Mouse (Mus musculus) neural tube, embryonic 14.5 days (tissue): ENCODE results near the gene Prkar2b. TPM values are rescaled to one million over a fixed set of nuclear protein-coding genes. Genes with fewer than 3 reads are reported as not detected.

Experiments
- ATAC-seq: fragments of 200-750 bp; cut with Nextera tagmentation; 2 replicates; pipeline ENCODE4 v1.8.0; 2017; ENCODE audit warnings: low read depth, mild to moderate bottlenecking, moderate TSS enrichment, moderate library complexity
- H3K27ac ChIP-seq: fragments of 300-500 bp; sonication (generic); 2 replicates; pipeline ENCODE4 v1.5.1; 2014; ENCODE audit warnings: low read depth, mild to moderate bottlenecking, control low read depth, low read length, moderate library complexity, mixed read lengths
- H3K27me3 ChIP-seq: fragments of 300-500 bp; sonication (generic); 2 replicates; pipeline ENCODE4 v1.6.1; 2014; ENCODE audit warnings: low read length; ENCODE audit not compliant: control insufficient read depth, insufficient read depth
- H3K36me3 ChIP-seq: fragments of 300-500 bp; sonication (generic); 2 replicates; pipeline ENCODE4 v1.6.1; 2014; ENCODE audit warnings: low read length, mixed read lengths; ENCODE audit not compliant: control insufficient read depth, insufficient read depth
- H3K4me1 ChIP-seq: fragments of 300-500 bp; sonication (generic); 2 replicates; pipeline ENCODE4 v1.6.1; 2014; ENCODE audit warnings: low read length; ENCODE audit not compliant: control insufficient read depth, insufficient read depth
- H3K4me2 ChIP-seq: fragments of 300-500 bp; sonication (generic); 2 replicates; pipeline ENCODE4 v1.6.1; 2014; ENCODE audit warnings: mild to moderate bottlenecking, low read depth, low read length, control low read depth
- H3K4me3 ChIP-seq: fragments of 300-500 bp; sonication (generic); 2 replicates; pipeline ENCODE4 v1.5.1; 2014; ENCODE audit warnings: low read depth, low read length, control low read depth, mixed read lengths
- H3K9ac ChIP-seq: fragments of 300-500 bp; sonication (generic); replicated peaks from 2 replicates; pipeline ENCODE4 v1.6.1; 2014; ENCODE audit warnings: low read depth, mild to moderate bottlenecking, control low read depth, low read length, mixed read lengths
- H3K9me3 ChIP-seq: fragments of 300-500 bp; sonication (generic); 2 replicates; pipeline ENCODE4 v1.6.1; 2016; ENCODE audit warnings: low read length; ENCODE audit not compliant: control insufficient read depth
- WGBS: fragments of 180-500 bp; shearing (Covaris S2); extraction: QIAGEN DNeasy Blood & Tissue Kit; methylation state at CpG from one replicate; pipeline ENCODE4 v1.1.7; 2014; 5-methylcytosine and 5-hydroxymethylcytosine counted together
- polyA plus RNA-seq: library from polyadenylated mRNA; unstranded; fragments of >200 nt; fragmentation: Nextera tagmentation; extraction: Ambion mirVana; gene quantifications from 2 replicates; pipeline ENCODE4 v1.2.1, GENCODE M21; 2014

Gene Prkar2b
- polyA plus RNA-seq = 157 and 162 TPM in 2 replicates

DNA sequence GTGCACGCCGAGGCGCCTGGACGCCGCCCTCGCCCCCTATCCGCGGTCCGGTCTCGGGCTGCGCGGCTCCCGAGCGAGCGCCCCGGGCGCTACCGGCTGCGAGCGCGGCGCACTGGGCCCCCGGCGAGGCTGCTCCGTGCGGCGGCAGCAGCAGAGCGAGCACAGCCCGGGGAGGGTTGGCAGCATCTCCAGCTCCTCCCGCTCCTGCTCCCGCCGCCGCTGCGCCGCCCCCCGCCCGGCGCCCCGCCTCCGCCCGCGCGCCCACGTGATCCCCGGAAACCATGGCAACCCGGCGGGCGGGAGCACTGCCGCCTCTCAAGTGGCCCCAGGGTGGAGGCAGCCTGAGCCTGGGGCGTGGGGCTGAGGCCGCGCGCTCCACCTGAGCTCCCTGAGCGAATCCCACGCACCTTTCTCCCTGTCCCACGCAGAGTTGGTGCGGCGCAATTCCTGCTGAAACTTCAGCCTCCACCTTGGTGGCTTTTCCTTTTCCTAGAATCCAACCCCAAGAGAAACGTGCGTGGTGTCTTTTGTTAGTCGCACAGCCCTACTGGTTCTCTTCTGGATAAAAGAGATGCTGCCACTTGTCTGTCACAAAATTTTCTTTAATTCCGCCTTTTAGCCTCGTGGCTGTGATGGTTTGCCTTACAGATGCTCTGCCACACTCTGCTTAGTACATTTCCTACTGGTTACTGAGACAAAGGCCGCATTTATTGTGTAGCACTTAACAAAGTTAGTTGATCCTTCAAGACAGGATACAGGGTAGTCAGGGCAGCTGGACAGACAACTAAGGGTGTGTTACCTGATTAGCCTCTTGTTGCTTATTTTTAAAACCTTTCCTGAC is at the start of gene Prkar2b:
Gene Prkar2b, minus strand, starts transcription at position 207 of the 841 bp plus-strand sequence.
- ATAC-seq = peak; percentile 94
- peak within 1 kb of the TSS; percentile 98 for H3K27ac ChIP-seq
- H3K4me2 ChIP-seq = peak within 1 kb of the TSS; percentile 63
- no peaks in the 10 kb centered on the region for H3K27me3 ChIP-seq
- H3K9me3 ChIP-seq = no peaks in the 10 kb centered on the region
- H3K9ac ChIP-seq = peak within 1 kb of the TSS; percentile 93
- H3K4me1 ChIP-seq = peaks cover 24% of the 10 kb centered on the region
- under 1% methylated on average over 51 of the region's 64 CpGs for WGBS
- peak within 1 kb of the TSS; percentile 88 for H3K4me3 ChIP-seq
- no peaks in the 10 kb centered on the region for H3K36me3 ChIP-seq

DNA sequence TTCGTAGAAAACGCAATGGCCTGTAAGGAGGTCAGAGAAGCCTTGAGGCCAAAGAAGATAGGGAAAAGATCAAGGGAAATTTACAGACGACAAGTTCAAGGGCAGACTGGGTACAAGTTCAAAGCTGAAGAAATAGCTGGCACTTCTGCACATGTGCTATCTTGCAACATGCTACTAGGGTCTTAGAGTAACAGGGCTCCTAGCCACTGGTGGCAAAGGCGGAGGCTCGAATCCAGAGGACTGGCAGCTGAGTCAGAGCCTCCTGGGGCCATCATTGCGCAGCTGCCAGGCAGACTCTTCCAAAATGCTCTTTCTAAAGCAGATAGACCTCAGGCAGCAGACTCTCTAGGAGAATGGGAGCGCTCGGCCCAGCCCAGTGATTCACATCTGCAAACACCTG is 48.1 kb upstream of the Prkar2b start:
- Histone ChIP-seq H3K9me3 (no peaks in the 10 kb centered on the region), H3K27ac (no peak overlapping the region), H3K27me3 (no peaks in the 10 kb centered on the region), H3K36me3 (no peaks in the 10 kb centered on the region), H3K4me2 (no peak overlapping the region), H3K4me3 (no peak overlapping the region), H3K4me1 (0 out of 2 replicates have a peak, but pooled peaks cover 2% of the 10 kb centered on the region), H3K9ac (no peak overlapping the region)
- 74% methylated on average over 8 of the region's 8 CpGs for WGBS
- ATAC-seq = no peak

DNA sequence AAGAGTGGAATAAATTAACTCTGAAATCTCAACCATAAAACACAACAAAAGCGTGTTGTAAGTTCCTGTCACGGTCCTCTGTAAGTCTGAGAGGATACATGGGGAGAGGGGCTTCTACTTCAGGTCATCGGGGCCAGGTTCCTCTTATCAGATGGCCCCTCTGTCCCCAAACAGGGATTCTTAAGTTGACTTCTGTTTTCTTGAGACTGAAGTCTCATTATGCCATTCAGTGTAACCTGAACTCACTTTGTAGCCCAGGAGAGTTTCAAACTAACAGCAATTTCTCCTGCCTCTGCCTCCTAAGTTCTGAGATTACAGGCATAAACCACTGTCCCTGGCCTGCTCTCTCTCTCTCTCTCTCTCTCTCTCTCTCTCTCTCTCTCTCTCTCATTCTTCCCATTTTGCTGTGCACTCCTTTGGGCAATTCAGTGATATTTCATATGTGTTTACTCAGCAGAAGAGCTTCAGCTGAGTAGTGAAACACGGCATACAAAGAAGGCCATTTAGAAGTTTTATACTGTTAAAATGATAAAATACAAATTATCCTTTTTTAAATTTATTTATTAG is 43.9 kb upstream of the Prkar2b start:
- 80% methylated on average over 4 of the region's 4 CpGs for WGBS
- H3K36me3 ChIP-seq = no peaks in the 10 kb centered on the region
- H3K4me3 ChIP-seq = no peak overlapping the region
- no peak overlapping the region for H3K9ac ChIP-seq
- no peaks in the 10 kb centered on the region for H3K27me3 ChIP-seq
- H3K27ac ChIP-seq = no peak overlapping the region
- ATAC-seq = no peak
- no peaks in the 10 kb centered on the region for H3K4me1 ChIP-seq
- no peaks in the 10 kb centered on the region for H3K9me3 ChIP-seq
- H3K4me2 ChIP-seq = no peak overlapping the region

DNA sequence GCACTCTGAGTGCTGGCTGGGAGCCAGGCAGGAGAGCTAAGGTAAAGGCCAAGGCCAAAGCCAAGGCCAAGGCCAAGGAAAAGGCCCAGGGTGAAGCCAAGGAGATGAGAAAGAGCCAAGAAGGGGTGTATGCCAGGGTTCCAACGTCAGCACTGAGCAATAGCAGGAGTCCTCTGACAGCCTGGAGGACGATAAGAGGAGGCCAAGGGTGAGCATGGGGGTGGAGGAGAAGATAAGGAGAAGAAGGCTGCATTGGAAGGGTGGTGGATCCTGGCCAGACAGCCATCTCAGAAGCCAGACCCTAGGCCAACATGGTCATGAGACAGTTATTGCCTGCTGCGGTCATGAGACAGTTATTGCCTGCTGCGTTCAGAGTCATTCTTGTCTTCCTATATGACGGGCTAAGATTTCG is 43.4 kb upstream of the Prkar2b start:
- 92% methylated on average over 6 of the region's 6 CpGs for WGBS
- Histone ChIP-seq H3K27me3 (no peaks in the 10 kb centered on the region), H3K4me3 (no peak overlapping the region), H3K36me3 (no peaks in the 10 kb centered on the region), H3K9me3 (no peaks in the 10 kb centered on the region), H3K27ac (no peak overlapping the region), H3K4me2 (no peak overlapping the region), H3K9ac (no peak overlapping the region), H3K4me1 (no peaks in the 10 kb centered on the region)
- no peak for ATAC-seq

DNA sequence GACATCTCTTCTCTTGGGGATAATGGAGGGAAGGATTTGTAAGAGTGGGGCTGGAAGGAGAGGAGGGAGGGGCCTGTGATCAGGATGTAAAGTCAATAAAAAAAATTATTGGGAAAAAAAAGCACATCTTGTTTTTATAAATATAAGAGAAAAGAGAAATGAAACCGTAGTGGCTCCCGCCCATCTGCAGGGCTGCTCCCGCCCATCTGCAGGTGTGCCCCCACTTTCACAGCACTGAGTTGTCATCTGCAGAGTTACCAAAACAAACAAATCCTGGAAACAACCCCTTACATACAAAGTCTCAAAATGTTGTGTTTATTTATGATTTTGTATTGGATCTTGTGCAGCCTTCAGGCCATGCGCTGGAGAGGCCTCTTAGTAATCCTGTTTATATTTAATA is 40.2 kb upstream of the Prkar2b start:
- Histone ChIP-seq H3K4me1 (no peaks in the 10 kb centered on the region), H3K27ac (no peak overlapping the region), H3K9me3 (no peaks in the 10 kb centered on the region), H3K27me3 (no peaks in the 10 kb centered on the region), H3K4me2 (no peak overlapping the region), H3K36me3 (no peaks in the 10 kb centered on the region), H3K9ac (no peak overlapping the region), H3K4me3 (no peak overlapping the region)
- no peak for ATAC-seq
- 96% methylated on average over 4 of the region's 4 CpGs for WGBS

DNA sequence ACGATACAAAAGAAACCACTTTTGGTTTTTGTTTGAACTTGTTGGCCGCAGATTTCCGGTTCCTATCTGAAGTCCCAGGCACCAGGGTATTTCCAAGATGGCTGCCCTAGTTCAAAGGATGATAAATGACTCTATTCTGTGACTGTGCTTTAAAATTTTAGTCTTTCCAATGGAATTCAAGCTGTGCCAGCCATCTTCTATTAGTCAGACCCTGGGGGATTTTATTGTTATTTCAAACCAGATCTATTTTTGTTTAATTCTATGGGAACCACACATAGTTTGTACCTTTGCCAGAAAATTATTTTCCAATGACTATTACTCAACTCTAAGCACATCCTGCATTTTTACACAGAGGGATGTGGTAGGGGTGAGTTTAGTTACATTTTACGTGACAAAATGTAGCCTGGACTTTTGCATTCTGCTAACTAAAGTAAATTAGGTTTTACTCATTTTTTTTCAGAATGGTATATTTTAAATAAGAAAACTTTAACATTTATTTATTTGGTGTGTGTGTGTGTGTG is 38.6 kb upstream of the Prkar2b start:
- Histone ChIP-seq H3K27me3 (no peaks in the 10 kb centered on the region), H3K9ac (no peak overlapping the region), H3K4me1 (no peaks in the 10 kb centered on the region), H3K36me3 (no peaks in the 10 kb centered on the region), H3K4me3 (no peak overlapping the region), H3K9me3 (no peaks in the 10 kb centered on the region), H3K27ac (no peak overlapping the region), H3K4me2 (no peak overlapping the region)
- 84% methylated on average over 4 of the region's 4 CpGs for WGBS
- ATAC-seq = no peak

DNA sequence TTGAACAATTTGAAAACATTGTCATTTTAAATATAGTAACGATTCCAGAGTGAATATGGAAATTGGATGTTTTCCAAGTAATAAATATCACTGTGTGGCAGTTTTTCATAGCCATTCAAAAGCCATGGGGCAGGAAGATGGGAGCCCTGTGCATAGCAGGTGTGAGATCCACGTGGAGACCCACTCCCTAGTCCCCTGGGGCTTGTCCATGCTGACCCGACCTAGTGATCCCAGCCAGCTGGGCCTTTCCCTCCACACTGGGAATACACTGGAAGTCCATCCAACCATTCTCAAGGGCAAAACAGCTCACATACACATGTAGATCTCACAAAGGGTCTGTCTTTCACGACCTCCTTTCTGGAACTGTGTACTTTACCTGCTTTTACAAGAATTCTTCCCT is 37.5 kb upstream of the Prkar2b start:
- WGBS = 53% methylated on average over 4 of the region's 4 CpGs
- Histone ChIP-seq H3K9ac (no peak overlapping the region), H3K27ac (no peak overlapping the region), H3K4me3 (no peak overlapping the region), H3K4me2 (no peak overlapping the region), H3K4me1 (no peaks in the 10 kb centered on the region), H3K27me3 (no peaks in the 10 kb centered on the region), H3K9me3 (no peaks in the 10 kb centered on the region), H3K36me3 (no peaks in the 10 kb centered on the region)
- ATAC-seq = no peak

DNA sequence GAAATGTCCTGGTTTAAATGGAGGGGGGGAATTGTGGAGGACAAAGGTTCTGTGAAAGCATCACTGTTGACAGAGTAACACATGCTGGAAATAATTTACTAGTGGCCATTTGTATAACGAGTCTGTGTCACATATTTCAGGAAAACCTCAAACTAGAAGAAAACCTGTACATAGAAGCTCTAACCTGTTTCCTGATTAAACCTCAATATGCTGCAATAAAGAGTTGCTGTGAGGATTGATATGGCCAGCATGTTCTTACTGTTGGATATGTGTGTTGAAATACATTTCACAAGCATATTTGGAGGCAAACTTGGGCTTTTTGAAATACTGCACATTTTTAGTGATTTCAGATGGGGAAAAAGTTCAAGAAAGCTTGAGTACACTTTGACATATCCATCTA is 36.0 kb upstream of the Prkar2b start:
- Histone ChIP-seq H3K27ac (no peak overlapping the region), H3K27me3 (no peaks in the 10 kb centered on the region), H3K36me3 (no peaks in the 10 kb centered on the region), H3K9me3 (no peaks in the 10 kb centered on the region), H3K9ac (no peak overlapping the region), H3K4me1 (no peaks in the 10 kb centered on the region), H3K4me2 (no peak overlapping the region), H3K4me3 (no peak overlapping the region)
- WGBS = 76% methylated on average over 1 of the region's 1 CpGs
- no peak for ATAC-seq

DNA sequence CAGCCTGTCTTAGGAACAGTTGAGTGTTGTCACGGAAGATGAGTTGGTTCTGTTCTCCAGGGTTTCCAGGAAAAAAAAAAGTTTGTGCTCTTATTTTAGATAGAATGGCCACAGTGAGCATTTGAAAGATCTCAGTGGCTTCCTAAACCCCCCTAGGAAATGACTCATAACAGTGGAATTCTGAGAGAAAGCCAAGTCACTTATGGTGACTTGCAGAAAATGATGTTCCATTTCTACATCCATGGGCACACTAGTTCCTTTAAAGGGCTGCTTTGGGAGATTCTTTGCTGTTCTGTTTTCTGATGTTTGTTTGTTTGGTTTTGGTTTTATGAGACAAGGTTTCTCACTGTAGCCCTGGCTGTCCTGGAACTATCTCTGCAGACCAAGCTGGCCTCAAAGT is 34.1 kb upstream of the Prkar2b start:
- Histone ChIP-seq H3K4me3 (no peak overlapping the region), H3K4me1 (no peaks in the 10 kb centered on the region), H3K27ac (no peak overlapping the region), H3K9ac (no peak overlapping the region), H3K27me3 (no peaks in the 10 kb centered on the region), H3K36me3 (no peaks in the 10 kb centered on the region), H3K9me3 (no peaks in the 10 kb centered on the region), H3K4me2 (no peak overlapping the region)
- WGBS = 70% methylated on average over 1 of the region's 1 CpGs
- ATAC-seq = no peak
